Mouse (Mus musculus) small intestine, adult 2 months (tissue): ENCODE results near the gene Rbm14. TPM values are rescaled to one million over a fixed set of nuclear protein-coding genes. Genes with fewer than 3 reads are reported as not detected.
"Not testable (repeated sequence)": the region's sequence is repeated elsewhere in the genome, so short reads cannot be mapped to it uniquely, and the experiment has no call there.

ENCODE experiments used
- H3K27ac ChIP-seq: fragments of 200-500 bp; 2 replicates; pipeline ENCODE4 v1.5.1; 2012; ENCODE audit warnings: low read depth, low read length, control low read depth, inconsistent platforms; ENCODE audit not compliant: insufficient read depth
- H3K27me3 ChIP-seq: fragments of 200-500 bp; 2 replicates; pipeline ENCODE4 v1.6.1; 2012; ENCODE audit warnings: mild to moderate bottlenecking, moderate library complexity, low read length, inconsistent platforms; ENCODE audit not compliant: control insufficient read depth, insufficient read depth
- H3K36me3 ChIP-seq: fragments of 200-500 bp; 2 replicates; pipeline ENCODE4 v1.6.1; 2012; ENCODE audit warnings: mild to moderate bottlenecking, low read length, control low read depth, inconsistent platforms; ENCODE audit not compliant: control insufficient read depth, insufficient read depth
- H3K4me1 ChIP-seq: fragments of 200-500 bp; 2 replicates; pipeline ENCODE4 v1.6.1; 2012; ENCODE audit warnings: low read length, inconsistent platforms, mixed read lengths; ENCODE audit not compliant: control insufficient read depth, insufficient read depth, insufficient read length
- H3K4me3 ChIP-seq: fragments of 200-500 bp; 2 replicates; pipeline ENCODE4 v1.5.1; 2012; ENCODE audit warnings: low read depth, mild to moderate bottlenecking, control low read depth, inconsistent platforms, low read length, moderate library complexity
- CTCF ChIP-seq: fragments of 200-500 bp; IDR thresholded peaks from 2 replicates; pipeline ENCODE4 v1.5.1; 2012; ENCODE audit warnings: low read depth, mild to moderate bottlenecking, control low read depth, inconsistent platforms, low read length, moderate library complexity, mixed read lengths; ENCODE audit not compliant: insufficient replicate concordance, insufficient read length; ENCODE audit errors: extremely low read depth
- POLR2A ChIP-seq: fragments of 200-500 bp; IDR thresholded peaks from 2 replicates; pipeline ENCODE4 v1.6.1; 2012; ENCODE audit warnings: low read depth, mild to moderate bottlenecking, control low read depth, inconsistent platforms, low read length, moderate library complexity
- WGBS: fragments of 180-500 bp; shearing (Covaris S2); methylation state at CpG from one replicate; pipeline ENCODE4 v1.1.7; 2018; 5-methylcytosine and 5-hydroxymethylcytosine counted together
- polyA plus RNA-seq: library from polyadenylated mRNA; depleted of rRNA; stranded (reverse); fragments of >200 nt; gene quantifications from 2 replicates; pipeline ENCODE4 v1.2.3, GENCODE M21; 2012; rRNA removed

Gene Rbm14
- polyA plus RNA-seq, 1 experiment = 65.3 TPM

DNA sequence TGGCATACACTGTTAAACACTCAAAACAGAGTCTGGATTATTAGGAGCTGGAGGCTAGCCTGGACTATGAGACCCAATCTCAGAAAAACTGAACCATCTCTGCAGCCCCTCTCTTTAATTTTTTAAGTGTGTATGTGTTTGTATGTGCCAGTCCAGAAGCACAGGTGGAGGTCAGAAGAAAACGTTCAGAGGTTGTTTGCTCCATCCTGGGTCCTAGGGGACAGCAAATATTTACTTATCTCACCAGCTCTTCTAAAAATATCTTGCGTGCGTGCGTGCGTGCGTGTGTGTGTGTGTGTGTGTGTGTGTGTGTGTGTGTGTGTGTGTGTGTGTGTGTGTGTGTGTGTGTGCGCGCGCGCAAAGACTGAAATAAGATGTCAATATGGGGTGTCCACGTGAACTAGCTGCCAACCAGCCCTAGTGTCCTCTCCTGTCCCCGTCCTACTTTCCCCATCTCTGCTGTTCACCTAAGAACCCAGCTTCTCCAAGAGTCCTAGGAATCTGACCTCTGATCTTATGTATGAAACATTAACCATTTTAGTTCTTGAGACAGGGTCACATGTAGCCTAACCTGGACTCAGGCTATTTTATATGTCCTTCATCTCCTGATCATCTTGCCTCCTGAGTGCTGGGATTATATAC lies 43.8 kb downstream of the Rbm14 start:
- no peaks in the 10 kb centered on the region for H3K4me1 ChIP-seq
- no peak overlapping the region for H3K27ac ChIP-seq
- WGBS = 82% methylated on average over 12 of the region's 12 CpGs
- TF ChIP-seq POLR2A (no peak), CTCF (no peak)
- no peaks in the 10 kb centered on the region for H3K27me3 ChIP-seq
- H3K4me3 ChIP-seq = no peak overlapping the region
- H3K36me3 ChIP-seq = peaks cover 44% of the 10 kb centered on the region

DNA sequence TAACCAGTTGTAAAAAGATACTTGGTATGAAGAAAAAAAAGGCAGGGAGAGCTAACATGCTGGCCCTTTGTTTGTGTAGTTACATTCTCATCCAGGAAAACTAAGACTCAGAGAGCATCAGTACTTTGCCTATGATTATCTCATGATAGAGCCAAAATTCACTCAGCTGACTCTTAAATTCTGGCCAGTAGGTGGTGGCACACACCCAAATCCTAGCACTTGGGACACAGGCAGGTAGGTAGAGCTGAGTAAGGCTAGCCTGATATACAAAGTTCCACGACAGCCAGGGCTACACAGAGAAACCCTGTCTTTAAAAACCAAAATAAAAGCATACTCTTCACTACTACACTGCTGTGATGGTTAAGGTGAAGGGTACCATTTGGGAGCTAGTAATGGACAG lies 48.6 kb downstream of the Rbm14 start:
- WGBS = 44% methylated on average over 1 of the region's 1 CpGs
- Histone ChIP-seq H3K4me1 (no peaks in the 10 kb centered on the region; the same call in 1 of the 2 replicates), H3K27ac (no peak overlapping the region), H3K27me3 (no peaks in the 10 kb centered on the region), H3K36me3 (peaks cover 34% of the 10 kb centered on the region), H3K4me3 (no peak overlapping the region)
- TF ChIP-seq CTCF = no peak
- TF ChIP-seq POLR2A = no peak

DNA sequence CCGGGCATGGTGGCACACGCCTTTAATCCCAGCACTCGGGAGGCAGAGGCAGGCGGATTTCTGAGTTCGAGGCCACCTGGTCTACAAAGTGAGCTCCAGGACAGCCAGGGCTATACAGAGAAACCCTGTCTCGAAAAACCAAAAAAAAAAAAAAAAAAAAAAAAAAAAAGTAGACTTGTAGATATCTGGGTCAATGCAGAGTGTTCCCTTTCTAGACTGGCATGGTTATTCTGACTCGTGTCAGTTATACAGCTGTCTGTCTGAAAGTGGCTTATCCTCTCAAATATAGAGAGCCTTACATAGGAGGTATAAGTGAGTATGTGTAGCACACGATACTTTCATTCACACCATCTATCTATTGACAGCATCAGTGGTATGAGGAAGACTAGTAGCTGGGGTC lies 50.9 kb downstream of the Rbm14 start:
- WGBS = 78% methylated on average over 8 of the region's 8 CpGs
- not testable (repeated sequence) for H3K27ac ChIP-seq, H3K4me1 ChIP-seq, H3K4me3 ChIP-seq, H3K27me3 ChIP-seq
- peaks cover 25% of the 10 kb centered on the region for H3K36me3 ChIP-seq

DNA sequence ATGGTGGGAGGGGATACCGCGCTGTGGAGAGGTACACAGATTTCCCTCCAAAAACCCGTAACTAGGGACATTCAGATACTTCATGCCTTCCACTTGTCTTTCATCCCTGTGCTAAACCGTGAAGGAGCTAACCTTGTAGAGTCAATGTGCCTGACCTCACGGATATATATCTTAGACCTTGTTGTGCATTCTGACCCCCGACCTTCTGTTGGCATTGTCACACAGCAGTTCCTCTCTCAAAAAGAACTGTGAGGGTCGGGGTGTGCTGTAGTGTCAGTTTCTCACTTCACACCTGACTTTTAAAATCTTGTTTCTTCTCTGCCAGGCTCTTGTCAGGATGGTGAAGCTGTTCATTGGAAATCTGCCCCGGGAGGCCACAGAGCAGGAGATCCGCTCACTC lies 54.5 kb downstream of the Rbm14 start:
- TF ChIP-seq CTCF = no peak
- TF ChIP-seq POLR2A = no peak
- WGBS = 3% methylated on average over 9 of the region's 9 CpGs
- Histone ChIP-seq H3K27ac (no peak overlapping the region), H3K36me3 (peaks cover 9% of the 10 kb centered on the region; the same call in 1 of the 2 replicates), H3K27me3 (no peaks in the 10 kb centered on the region), H3K4me1 (no peaks in the 10 kb centered on the region; the same call in 1 of the 2 replicates), H3K4me3 (peak overlapping the region; percentile 82)

DNA sequence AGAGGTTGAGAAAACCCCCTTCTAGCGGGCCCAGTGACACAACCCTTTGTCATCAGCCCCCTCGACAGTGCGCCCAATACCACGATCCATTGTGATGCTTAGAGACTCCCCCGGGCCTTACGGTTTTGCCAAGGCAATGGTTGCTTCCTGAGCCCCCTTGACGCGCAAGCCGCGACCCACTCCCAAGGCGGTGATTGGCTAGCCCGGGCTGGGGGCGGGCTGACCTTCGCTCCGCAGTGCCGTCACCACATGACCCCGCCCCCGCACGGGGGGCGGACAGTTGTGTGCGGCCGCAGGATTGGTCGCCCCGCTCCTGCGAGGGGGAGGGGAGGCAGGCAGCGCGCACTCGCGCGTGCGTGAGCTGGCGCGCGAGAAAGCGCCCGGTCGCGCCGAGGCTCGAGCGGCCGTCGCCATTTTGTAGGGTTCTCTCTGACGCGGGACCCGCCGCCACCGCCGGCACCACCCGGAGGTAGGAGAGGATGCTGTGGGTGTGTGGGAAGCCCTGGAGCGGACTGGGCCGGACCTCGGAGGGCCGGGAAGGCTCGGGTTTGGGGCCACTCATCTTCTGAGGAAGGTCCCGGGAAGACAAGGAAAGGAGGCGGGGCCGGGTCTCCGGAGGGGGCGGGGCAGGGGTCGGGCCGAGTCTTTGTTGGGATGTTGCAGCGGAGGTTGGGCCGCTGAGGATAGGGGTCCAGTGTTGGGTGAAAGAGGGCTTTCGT lies 55.1 kb downstream of the Rbm14 start, which contains the start of gene Rbm4b:
TSS of gene Rbm4b (plus strand) at position 305 of the 719 bp plus-strand sequence.
- H3K27ac ChIP-seq = peak within 1 kb of the TSS; percentile 77
- H3K4me3 ChIP-seq = peak within 1 kb of the TSS; percentile 82
- no peaks in the 10 kb centered on the region; the same call in 1 of the 2 replicates for H3K4me1 ChIP-seq
- TF ChIP-seq CTCF = no peak
- TF ChIP-seq POLR2A = peak; percentile 59
- under 1% methylated on average over 65 of the region's 65 CpGs for WGBS
- no peaks in the 10 kb centered on the region for H3K27me3 ChIP-seq
- peaks cover 8% of the 10 kb centered on the region; the same call in 1 of the 2 replicates for H3K36me3 ChIP-seq

DNA sequence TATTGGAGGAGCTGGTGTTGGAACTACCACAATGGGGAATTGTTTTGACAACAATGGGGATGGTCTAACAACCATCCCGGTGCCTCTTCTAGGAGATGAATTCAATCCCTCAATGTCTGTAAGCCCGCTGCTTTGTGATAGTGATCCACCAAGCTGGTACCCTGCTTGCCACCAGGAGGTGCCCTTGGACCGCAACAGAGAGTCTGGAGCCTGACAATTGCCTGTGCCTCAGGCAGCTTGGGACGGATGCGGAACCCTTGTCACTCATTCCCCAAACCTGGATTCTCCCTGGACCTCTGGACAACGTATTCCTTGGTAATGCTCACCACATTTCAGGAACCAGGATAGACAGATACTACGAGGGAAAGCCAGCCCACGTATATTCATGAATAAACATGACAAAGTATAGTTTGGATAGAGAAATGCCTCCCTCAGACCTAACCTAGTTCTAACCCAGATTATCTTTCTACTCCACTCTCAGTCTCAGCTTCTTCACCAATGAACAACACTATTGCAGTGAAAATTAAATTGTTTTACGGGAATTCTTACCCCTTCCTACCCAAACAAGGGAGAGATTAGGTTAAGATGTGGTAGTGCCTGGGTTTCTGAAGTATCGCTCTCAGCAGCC lies 55.8 kb downstream of the Rbm14 start:
- Histone ChIP-seq H3K4me3 (peak overlapping the region; percentile 82), H3K4me1 (no peaks in the 10 kb centered on the region; the same call in 1 of the 2 replicates), H3K27ac (peak overlapping the region; percentile 68), H3K27me3 (no peaks in the 10 kb centered on the region), H3K36me3 (peaks cover 5% of the 10 kb centered on the region; the same call in 1 of the 2 replicates)
- WGBS = 1% methylated on average over 10 of the region's 10 CpGs
- TF ChIP-seq POLR2A (no peak), CTCF (peak; percentile 92)

Other genes starting within 250 kb of the Rbm14 start
- 9.8 and 12.0 TPM in 2 replicates for gene Lrfn4, start 196.0 kb downstream of the Rbm14 start, polyA plus RNA-seq
- gene Rce1, start 186.0 kb downstream of the Rbm14 start, polyA plus RNA-seq = 55.1 and 97.5 TPM in 2 replicates
- gene Gm960, start 113.0 kb downstream of the Rbm14 start, polyA plus RNA-seq = 2.1 TPM in 1 of 2 replicates, not detected in the other
- gene Sptbn2, start 100.5 kb downstream of the Rbm14 start, polyA plus RNA-seq = 0.19 and 0.61 TPM in 2 replicates
- gene Rbm4b, start 55.1 kb downstream of the Rbm14 start, polyA plus RNA-seq = 2.3 and 4.4 TPM in 2 replicates
- gene Rbm4, start 17.7 kb downstream of the Rbm14 start, polyA plus RNA-seq = 27.1 and 33.5 TPM in 2 replicates
- 10.0 and 19.1 TPM in 2 replicates for gene Gm21992, start within 50 bp of the Rbm14 start, polyA plus RNA-seq
- gene Ccs, start 27.7 kb upstream of the Rbm14 start, polyA plus RNA-seq = 24.8 and 41.9 TPM in 2 replicates
- 0.09 and 0.11 TPM in 2 replicates for gene Ccdc87, start 27.7 kb upstream of the Rbm14 start, polyA plus RNA-seq
- 18.4 and 28.4 TPM in 2 replicates for gene Ctsf, start 43.5 kb upstream of the Rbm14 start, polyA plus RNA-seq
- 0.32 and 0.58 TPM in 2 replicates for gene Actn3, start 66.3 kb upstream of the Rbm14 start, polyA plus RNA-seq
- 13.4 and 22.3 TPM in 2 replicates for gene Zdhhc24, start 67.0 kb upstream of the Rbm14 start, polyA plus RNA-seq
- gene Bbs1, start 95.0 kb upstream of the Rbm14 start, polyA plus RNA-seq = 1.1 and 1.7 TPM in 2 replicates
- gene Dpp3, start 116.7 kb upstream of the Rbm14 start, polyA plus RNA-seq = 66.9 and 132 TPM in 2 replicates
- 1.4 and 1.6 TPM in 2 replicates for gene Peli3, start 131.5 kb upstream of the Rbm14 start, polyA plus RNA-seq
- gene Mrpl11, start 150.5 kb upstream of the Rbm14 start, polyA plus RNA-seq = 3.7 and 9.3 TPM in 2 replicates
- 0.96 and 1.1 TPM in 2 replicates for gene Npas4, start 178.7 kb upstream of the Rbm14 start, polyA plus RNA-seq
- gene Slc29a2, start 212.2 kb upstream of the Rbm14 start, polyA plus RNA-seq = 2.6 and 4.4 TPM in 2 replicates
- 11.4 and 18.1 TPM in 2 replicates for gene B4gat1, start 227.2 kb upstream of the Rbm14 start, polyA plus RNA-seq
- gene AC124502.3, start 227.3 kb upstream of the Rbm14 start, polyA plus RNA-seq = 0.99 and 1.2 TPM in 2 replicates
- gene Brms1, start 229.7 kb upstream of the Rbm14 start, polyA plus RNA-seq = 22.5 and 47.0 TPM in 2 replicates
- gene Rin1, start 238.8 kb upstream of the Rbm14 start, polyA plus RNA-seq = 5.1 and 8.2 TPM in 2 replicates